Mouse (Mus musculus) neural tube, embryonic 12.5 days (tissue): ENCODE data around the gene Hpf1. TPM values are rescaled to one million over a fixed set of nuclear protein-coding genes. Genes with fewer than 3 reads are reported as not detected.
A peak's percentile ranks its signal among the peaks of the same experiment; 100 is the strongest.

Experiments used
- ATAC-seq: fragments of 200-750 bp; cut with Nextera tagmentation; 2 replicates; pipeline ENCODE4 v1.8.0; 2017; ENCODE audit warnings: low read depth, mild to moderate bottlenecking, moderate TSS enrichment, moderate library complexity; ENCODE audit not compliant: low FRiP score
- H3K27ac ChIP-seq: fragments of 300-500 bp; sonication (generic); 2 replicates; pipeline ENCODE4 v1.5.1; 2016
- H3K27me3 ChIP-seq: fragments of 300-500 bp; sonication (generic); replicated peaks from 2 replicates; pipeline ENCODE4 v1.6.1; 2016; ENCODE audit warnings: mild to moderate bottlenecking
- H3K36me3 ChIP-seq: fragments of 300-500 bp; sonication (generic); 2 replicates; pipeline ENCODE4 v1.6.1; 2016; ENCODE audit warnings: mild to moderate bottlenecking
- H3K4me1 ChIP-seq: fragments of 300-500 bp; sonication (generic); 2 replicates; pipeline ENCODE4 v1.6.1; 2016
- H3K4me2 ChIP-seq: fragments of 300-500 bp; sonication (generic); replicated peaks from 2 replicates; pipeline ENCODE4 v1.6.1; 2016; ENCODE audit warnings: mild to moderate bottlenecking
- H3K4me3 ChIP-seq: fragments of 300-500 bp; sonication (generic); 2 replicates; pipeline ENCODE4 v1.5.1; 2016
- H3K9ac ChIP-seq: fragments of 300-500 bp; sonication (generic); 2 replicates; pipeline ENCODE4 v1.6.1; 2016; ENCODE audit warnings: mild to moderate bottlenecking
- H3K9me3 ChIP-seq: fragments of 300-500 bp; sonication (generic); 2 replicates; pipeline ENCODE4 v1.6.1; 2016; ENCODE audit warnings: mild to moderate bottlenecking
- WGBS: fragments of 180-500 bp; shearing (Covaris S2); methylation state at CpG from one replicate; pipeline ENCODE4 v1.1.7; 2016; 5-methylcytosine and 5-hydroxymethylcytosine counted together
- polyA plus RNA-seq: library from polyadenylated mRNA; unstranded; fragments of >200 nt; fragmentation: Nextera tagmentation; extraction: Ambion mirVana; gene quantifications from 2 replicates; pipeline ENCODE4 v1.2.1, GENCODE M21; 2016

Gene Hpf1
- 104 and 114 TPM in 2 replicates for polyA plus RNA-seq

GRCm38 (mm10) chr8:60889843-60890519 is at the start of gene Hpf1:
TSS of gene Hpf1 (plus strand) at chr8:60890418.
- Histone ChIP-seq H3K27me3 (no peaks in the 10 kb centered on the region), H3K27ac (no peak within 1 kb of the TSS), H3K4me3 (peak within 1 kb of the TSS; percentile 75), H3K9me3 (no peaks in the 10 kb centered on the region), H3K36me3 (0 out of 2 replicates have a peak, but pooled peaks cover 2% of the 10 kb centered on the region), H3K4me1 (peaks cover 13% of the 10 kb centered on the region), H3K9ac (peak within 1 kb of the TSS; percentile 84), H3K4me2 (peak within 1 kb of the TSS; percentile 69)
- WGBS: 5% methylated on average over 43 of the region's 43 CpGs
- peak; percentile 99 for ATAC-seq

- no peaks in the 10 kb centered on the region for H3K4me1 ChIP-seq
- H3K27me3 ChIP-seq: no peaks in the 10 kb centered on the region
- WGBS: 69% methylated on average over 6 of the region's 6 CpGs
- ATAC-seq: no peak
- no peak overlapping the region for H3K4me2 ChIP-seq
- H3K27ac ChIP-seq: no peak overlapping the region
- H3K4me3 ChIP-seq: no peak overlapping the region
- H3K9ac ChIP-seq: no peak overlapping the region
- no peaks in the 10 kb centered on the region for H3K9me3 ChIP-seq
- H3K36me3 ChIP-seq: no peaks in the 10 kb centered on the region
These were observed 47.8 kb upstream of the Hpf1 start for GRCm38 (mm10) chr8:60842388-60842787.

GRCm38 (mm10) chr8:60857559-60857958 is 32.7 kb upstream of the Hpf1 start:
- Histone ChIP-seq H3K27ac (no peak overlapping the region), H3K9me3 (no peaks in the 10 kb centered on the region), H3K4me3 (no peak overlapping the region), H3K36me3 (no peaks in the 10 kb centered on the region), H3K4me1 (no peaks in the 10 kb centered on the region), H3K27me3 (no peaks in the 10 kb centered on the region), H3K4me2 (no peak overlapping the region), H3K9ac (no peak overlapping the region)
- ATAC-seq: no peak

- Histone ChIP-seq H3K4me2 (no peak overlapping the region), H3K9me3 (no peaks in the 10 kb centered on the region), H3K27ac (no peak overlapping the region), H3K27me3 (no peaks in the 10 kb centered on the region), H3K4me1 (no peaks in the 10 kb centered on the region), H3K9ac (no peak overlapping the region), H3K36me3 (no peaks in the 10 kb centered on the region), H3K4me3 (no peak overlapping the region)
- ATAC-seq: no peak
These were observed 32.1 kb upstream of the Hpf1 start for GRCm38 (mm10) chr8:60858091-60858490.

- Histone ChIP-seq H3K4me3 (no peak overlapping the region), H3K27me3 (no peaks in the 10 kb centered on the region), H3K27ac (no peak overlapping the region), H3K9ac (no peak overlapping the region), H3K4me1 (no peaks in the 10 kb centered on the region), H3K36me3 (no peaks in the 10 kb centered on the region), H3K9me3 (no peaks in the 10 kb centered on the region), H3K4me2 (no peak overlapping the region)
- 78% methylated on average over 4 of the region's 4 CpGs for WGBS
- no peak for ATAC-seq
These were observed 31.2 kb upstream of the Hpf1 start for GRCm38 (mm10) chr8:60858911-60859476.

GRCm38 (mm10) chr8:60859605-60860004 is 30.6 kb upstream of the Hpf1 start:
- H3K4me1 ChIP-seq: no peaks in the 10 kb centered on the region
- no peak overlapping the region for H3K9ac ChIP-seq
- H3K36me3 ChIP-seq: no peaks in the 10 kb centered on the region
- no peak overlapping the region for H3K4me3 ChIP-seq
- WGBS: 76% methylated on average over 9 of the region's 9 CpGs
- ATAC-seq: no peak
- H3K27ac ChIP-seq: no peak overlapping the region
- no peak overlapping the region for H3K4me2 ChIP-seq
- H3K9me3 ChIP-seq: no peaks in the 10 kb centered on the region
- H3K27me3 ChIP-seq: no peaks in the 10 kb centered on the region

- Histone ChIP-seq H3K27me3 (no peaks in the 10 kb centered on the region), H3K4me3 (no peak overlapping the region), H3K9me3 (no peaks in the 10 kb centered on the region), H3K4me1 (no peaks in the 10 kb centered on the region), H3K36me3 (no peaks in the 10 kb centered on the region), H3K27ac (no peak overlapping the region), H3K4me2 (no peak overlapping the region), H3K9ac (no peak overlapping the region)
- WGBS: 72% methylated on average over 3 of the region's 3 CpGs
- no peak for ATAC-seq
These were observed 29.5 kb upstream of the Hpf1 start for GRCm38 (mm10) chr8:60860749-60861148.

- ATAC-seq: no peak
- WGBS: 91% methylated on average over 6 of the region's 6 CpGs
These were observed 28.4 kb upstream of the Hpf1 start for GRCm38 (mm10) chr8:60861783-60862182.

GRCm38 (mm10) chr8:60864875-60865274 is 25.3 kb upstream of the Hpf1 start:
- ATAC-seq: peak; percentile 35; the same call in 1 of the 2 replicates
- H3K27me3 ChIP-seq: no peaks in the 10 kb centered on the region
- H3K9ac ChIP-seq: no peak overlapping the region
- H3K27ac ChIP-seq: no peak overlapping the region
- H3K4me2 ChIP-seq: no peak overlapping the region
- H3K36me3 ChIP-seq: no peaks in the 10 kb centered on the region
- H3K9me3 ChIP-seq: no peaks in the 10 kb centered on the region
- no peak overlapping the region for H3K4me3 ChIP-seq
- H3K4me1 ChIP-seq: no peaks in the 10 kb centered on the region
- WGBS: 73% methylated on average over 6 of the region's 6 CpGs

More at GRCm38 (mm10) chr8:60861783-60862182, 28.4 kb upstream of the Hpf1 start:
- H3K36me3 ChIP-seq: no peaks in the 10 kb centered on the region
- no peak overlapping the region for H3K9ac ChIP-seq
- no peaks in the 10 kb centered on the region for H3K9me3 ChIP-seq
- H3K4me3 ChIP-seq: no peak overlapping the region
- H3K27ac ChIP-seq: no peak overlapping the region
- H3K27me3 ChIP-seq: no peaks in the 10 kb centered on the region
- no peaks in the 10 kb centered on the region for H3K4me1 ChIP-seq
- H3K4me2 ChIP-seq: no peak overlapping the region

- Histone ChIP-seq H3K27me3 (no peaks in the 10 kb centered on the region), H3K27ac (no peak overlapping the region), H3K9ac (no peak overlapping the region), H3K36me3 (no peaks in the 10 kb centered on the region), H3K4me2 (no peak overlapping the region), H3K4me1 (no peaks in the 10 kb centered on the region), H3K9me3 (no peaks in the 10 kb centered on the region), H3K4me3 (no peak overlapping the region)
- WGBS: 34% methylated on average over 3 of the region's 3 CpGs
- ATAC-seq: peak; percentile 57; the same call in 1 of the 2 replicates
These were observed 24.6 kb upstream of the Hpf1 start for GRCm38 (mm10) chr8:60865504-60866114.

GRCm38 (mm10) chr8:60867468-60868115 is 22.6 kb upstream of the Hpf1 start:
- WGBS: 75% methylated on average over 4 of the region's 4 CpGs
- H3K27me3 ChIP-seq: no peaks in the 10 kb centered on the region
- H3K36me3 ChIP-seq: no peaks in the 10 kb centered on the region
- no peak overlapping the region for H3K4me3 ChIP-seq
- no peak overlapping the region for H3K9ac ChIP-seq
- no peaks in the 10 kb centered on the region for H3K4me1 ChIP-seq
- H3K4me2 ChIP-seq: no peak overlapping the region
- no peak overlapping the region for H3K27ac ChIP-seq
- no peak for ATAC-seq
- no peaks in the 10 kb centered on the region for H3K9me3 ChIP-seq

GRCm38 (mm10) chr8:60868236-60868965 is 21.8 kb upstream of the Hpf1 start:
- H3K27ac ChIP-seq: no peak overlapping the region
- H3K4me3 ChIP-seq: no peak overlapping the region
- no peak for ATAC-seq
- no peaks in the 10 kb centered on the region for H3K36me3 ChIP-seq
- H3K9ac ChIP-seq: no peak overlapping the region
- 89% methylated on average over 4 of the region's 4 CpGs for WGBS
- H3K4me1 ChIP-seq: no peaks in the 10 kb centered on the region
- H3K9me3 ChIP-seq: no peaks in the 10 kb centered on the region
- no peak overlapping the region for H3K4me2 ChIP-seq
- H3K27me3 ChIP-seq: no peaks in the 10 kb centered on the region
